Mouse (Mus musculus) hindbrain, embryonic 16.5 days (tissue): Measurements from ENCODE around the gene Gprin2. TPM values are rescaled to one million over a fixed set of nuclear protein-coding genes. Genes with fewer than 3 reads are reported as not detected.
A peak's percentile ranks its signal among the peaks of the same experiment; 100 is the strongest.

ENCODE experiments used
- ATAC-seq: fragments of 200-750 bp; cut with Nextera tagmentation; 2 replicates; pipeline ENCODE4 v1.8.0; 2017; ENCODE audit warnings: moderate TSS enrichment, moderate library complexity
- H3K27ac ChIP-seq: fragments of 300-500 bp; sonication (generic); 2 replicates; pipeline ENCODE4 v1.5.1; 2014; ENCODE audit warnings: low read depth, mild to moderate bottlenecking, control low read depth, low read length, moderate library complexity
- H3K27me3 ChIP-seq: fragments of 300-500 bp; sonication (generic); replicated peaks from 2 replicates; pipeline ENCODE4 v1.6.1; 2014; ENCODE audit warnings: low read length; ENCODE audit not compliant: control insufficient read depth, insufficient read depth
- H3K36me3 ChIP-seq: fragments of 300-500 bp; sonication (generic); 2 replicates; pipeline ENCODE4 v1.6.1; 2014; ENCODE audit warnings: mild to moderate bottlenecking, low read length, moderate library complexity, mixed read lengths; ENCODE audit not compliant: control insufficient read depth, insufficient read depth
- H3K4me1 ChIP-seq: fragments of 300-500 bp; sonication (generic); 2 replicates; pipeline ENCODE4 v1.6.1; 2014; ENCODE audit warnings: low read depth, low read length; ENCODE audit not compliant: control insufficient read depth, insufficient read depth
- H3K4me2 ChIP-seq: fragments of 300-500 bp; sonication (generic); 2 replicates; pipeline ENCODE4 v1.6.1; 2014; ENCODE audit warnings: mild to moderate bottlenecking, low read length, control low read depth, moderate library complexity
- H3K4me3 ChIP-seq: fragments of 300-500 bp; sonication (generic); 2 replicates; pipeline ENCODE4 v1.5.1; 2014; ENCODE audit warnings: mild to moderate bottlenecking, low read length, control low read depth, moderate library complexity
- H3K9ac ChIP-seq: fragments of 300-500 bp; sonication (generic); 2 replicates; pipeline ENCODE4 v1.6.1; 2014; ENCODE audit warnings: low read depth, mild to moderate bottlenecking, control low read depth, low read length, moderate library complexity
- H3K9me3 ChIP-seq: fragments of 300-500 bp; sonication (generic); 2 replicates; pipeline ENCODE4 v1.6.1; 2014; ENCODE audit warnings: mild to moderate bottlenecking, low read length, moderate library complexity; ENCODE audit not compliant: control insufficient read depth
- WGBS: fragments of 180-500 bp; shearing (Covaris S2); extraction: QIAGEN DNeasy Blood & Tissue Kit; methylation state at CpG from one replicate; pipeline ENCODE4 v1.1.7; 2014; 5-methylcytosine and 5-hydroxymethylcytosine counted together
- polyA plus RNA-seq: library from polyadenylated mRNA; unstranded; fragments of >200 nt; fragmentation: Nextera tagmentation; extraction: Ambion mirVana; gene quantifications from 2 replicates; pipeline ENCODE4 v1.2.1, GENCODE M21; 2015

The Gprin2 gene
- polyA plus RNA-seq, 1 experiment from 2014 or later: 5.1 TPM

- H3K36me3 ChIP-seq: no peaks in the 10 kb centered on the region
- no peak for ATAC-seq
- 80% methylated on average over 12 of the region's 12 CpGs for WGBS
- no peak overlapping the region for H3K4me2 ChIP-seq
- no peaks in the 10 kb centered on the region for H3K27me3 ChIP-seq
- no peak overlapping the region for H3K27ac ChIP-seq
- H3K4me1 ChIP-seq: no peaks in the 10 kb centered on the region
- no peak overlapping the region for H3K9ac ChIP-seq
- H3K4me3 ChIP-seq: no peak overlapping the region
- no peaks in the 10 kb centered on the region for H3K9me3 ChIP-seq
These were observed 26.5 kb upstream of the Gprin2 start for GRCm38 (mm10) chr14:34227981-34228380.

GRCm38 (mm10) chr14:34226566-34226965 is 25.1 kb upstream of the Gprin2 start:
- Histone ChIP-seq H3K4me2 (no peak overlapping the region), H3K36me3 (no peaks in the 10 kb centered on the region), H3K4me3 (no peak overlapping the region), H3K27ac (no peak overlapping the region), H3K9me3 (no peaks in the 10 kb centered on the region), H3K27me3 (no peaks in the 10 kb centered on the region), H3K9ac (no peak overlapping the region), H3K4me1 (no peaks in the 10 kb centered on the region)
- ATAC-seq: no peak; the same call in 1 of the 2 replicates
- WGBS: 77% methylated on average over 4 of the region's 4 CpGs

- WGBS: 87% methylated on average over 9 of the region's 9 CpGs
- no peaks in the 10 kb centered on the region for H3K36me3 ChIP-seq
- no peak overlapping the region for H3K4me3 ChIP-seq
- no peak overlapping the region for H3K9ac ChIP-seq
- no peak for ATAC-seq
- no peaks in the 10 kb centered on the region for H3K4me1 ChIP-seq
- H3K4me2 ChIP-seq: no peak overlapping the region
- H3K27ac ChIP-seq: no peak overlapping the region
- H3K9me3 ChIP-seq: no peaks in the 10 kb centered on the region
- H3K27me3 ChIP-seq: no peaks in the 10 kb centered on the region
These were observed 24.5 kb upstream of the Gprin2 start for GRCm38 (mm10) chr14:34225986-34226385.

- no peak overlapping the region for H3K9ac ChIP-seq
- no peak overlapping the region for H3K27ac ChIP-seq
- no peak overlapping the region for H3K4me3 ChIP-seq
- no peak for ATAC-seq
- H3K9me3 ChIP-seq: no peaks in the 10 kb centered on the region
- peaks cover 12% of the 10 kb centered on the region for H3K27me3 ChIP-seq
- no peaks in the 10 kb centered on the region for H3K36me3 ChIP-seq
- H3K4me2 ChIP-seq: no peak overlapping the region
- peaks cover 6% of the 10 kb centered on the region for H3K4me1 ChIP-seq
- 78% methylated on average over 5 of the region's 5 CpGs for WGBS
These were observed 22.0 kb upstream of the Gprin2 start for GRCm38 (mm10) chr14:34223362-34223898.

GRCm38 (mm10) chr14:34221416-34222077 is 20.1 kb upstream of the Gprin2 start:
- Histone ChIP-seq H3K4me3 (no peak overlapping the region), H3K4me1 (peaks cover 6% of the 10 kb centered on the region), H3K27ac (no peak overlapping the region), H3K4me2 (no peak overlapping the region), H3K9ac (no peak overlapping the region), H3K36me3 (no peaks in the 10 kb centered on the region), H3K27me3 (peaks cover 12% of the 10 kb centered on the region), H3K9me3 (no peaks in the 10 kb centered on the region)
- WGBS: 70% methylated on average over 5 of the region's 5 CpGs
- ATAC-seq: 0 out of 2 replicates have a peak, but pooled peaks have one; percentile 54

GRCm38 (mm10) chr14:34220426-34220825 is 19.0 kb upstream of the Gprin2 start:
- Histone ChIP-seq H3K27me3 (peaks cover 12% of the 10 kb centered on the region), H3K27ac (no peak overlapping the region), H3K4me1 (peaks cover 6% of the 10 kb centered on the region), H3K9me3 (no peaks in the 10 kb centered on the region), H3K4me3 (no peak overlapping the region), H3K36me3 (no peaks in the 10 kb centered on the region), H3K4me2 (no peak overlapping the region), H3K9ac (no peak overlapping the region)
- 76% methylated on average over 5 of the region's 5 CpGs for WGBS
- ATAC-seq: no peak

- Histone ChIP-seq H3K4me2 (peak overlapping the region; percentile 54), H3K36me3 (no peaks in the 10 kb centered on the region), H3K27ac (no peak overlapping the region), H3K4me3 (peak overlapping the region; percentile 29), H3K9me3 (no peaks in the 10 kb centered on the region), H3K4me1 (peaks cover 6% of the 10 kb centered on the region), H3K27me3 (peaks cover 12% of the 10 kb centered on the region), H3K9ac (peak overlapping the region; percentile 44; the same call in 1 of the 2 replicates)
- no peak for ATAC-seq
- 4% methylated on average over 26 of the region's 29 CpGs for WGBS
These were observed 18.3 kb upstream of the Gprin2 start for GRCm38 (mm10) chr14:34219786-34220198.

GRCm38 (mm10) chr14:34219295-34219694 is 17.8 kb upstream of the Gprin2 start, which contains the start of gene Syt15:
Syt15 (plus strand) TSS chr14:34219595.
- no peaks in the 10 kb centered on the region for H3K9me3 ChIP-seq
- peak within 1 kb of the TSS; percentile 29 for H3K4me3 ChIP-seq
- H3K36me3 ChIP-seq: no peaks in the 10 kb centered on the region
- H3K27ac ChIP-seq: no peak within 1 kb of the TSS
- peaks cover 12% of the 10 kb centered on the region for H3K27me3 ChIP-seq
- peak within 1 kb of the TSS; percentile 54 for H3K4me2 ChIP-seq
- H3K9ac ChIP-seq: peak within 1 kb of the TSS; percentile 44; the same call in 1 of the 2 replicates
- H3K4me1 ChIP-seq: peaks cover 6% of the 10 kb centered on the region
- ATAC-seq: no peak
- 76% methylated on average over 6 of the region's 6 CpGs for WGBS

- no peak overlapping the region for H3K27ac ChIP-seq
- no peaks in the 10 kb centered on the region for H3K9me3 ChIP-seq
- H3K4me2 ChIP-seq: no peak overlapping the region
- WGBS: 61% methylated on average over 6 of the region's 6 CpGs
- no peaks in the 10 kb centered on the region for H3K36me3 ChIP-seq
- no peak overlapping the region for H3K9ac ChIP-seq
- H3K4me3 ChIP-seq: no peak overlapping the region
- peaks cover 9% of the 10 kb centered on the region for H3K27me3 ChIP-seq
- peaks cover 6% of the 10 kb centered on the region for H3K4me1 ChIP-seq
- peak; percentile 67; the same call in 1 of the 2 replicates for ATAC-seq
These were observed 14.1 kb upstream of the Gprin2 start for GRCm38 (mm10) chr14:34215451-34216127.
